Mouse (Mus musculus) thymus, postnatal 10 days (tissue): Measurements from ENCODE around the gene Commd7.
"Not testable (repeated sequence)": the region's sequence is repeated elsewhere in the genome, so short reads cannot be mapped to it uniquely, and the experiment has no call there.

Experiments used
- DNase-seq, 2 experiments: peaks; one replicate each; pipeline ENCODE4 v3.0.0; 2021; ENCODE audit warnings: low spot score in 2 of 2

Commd7 gene

GRCm38 (mm10) chr2:153631976-153632870 is at the start of gene Commd7:
TSS of gene Commd7 (minus strand) at chr2:153632781.
- peak; percentile 56 to 88 for DNase-seq

GRCm38 (mm10) chr2:153679959-153680358 is 47.4 kb upstream of the Commd7 start:
- DNase-seq: no peak

DNA sequence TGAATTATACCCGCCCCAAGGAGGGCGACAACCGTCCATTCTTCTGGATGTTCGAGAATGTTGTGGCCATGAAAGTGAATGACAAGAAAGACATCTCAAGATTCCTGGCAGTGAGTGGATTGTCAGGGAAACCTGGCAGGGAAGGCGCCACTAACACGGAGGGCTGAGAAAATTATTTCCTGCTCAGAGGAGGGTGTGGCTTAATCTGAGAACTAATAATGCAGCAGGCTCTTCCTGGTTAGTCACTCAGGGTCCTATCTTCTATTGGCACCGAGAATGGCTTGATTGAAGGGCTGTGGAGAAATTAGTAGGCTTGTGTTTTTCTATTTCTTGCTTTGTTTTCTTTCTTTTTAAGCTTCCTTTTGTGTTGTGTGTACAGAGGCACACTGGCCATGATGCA is 45.0 kb upstream of the Commd7 start:
- no peak for DNase-seq

DNA sequence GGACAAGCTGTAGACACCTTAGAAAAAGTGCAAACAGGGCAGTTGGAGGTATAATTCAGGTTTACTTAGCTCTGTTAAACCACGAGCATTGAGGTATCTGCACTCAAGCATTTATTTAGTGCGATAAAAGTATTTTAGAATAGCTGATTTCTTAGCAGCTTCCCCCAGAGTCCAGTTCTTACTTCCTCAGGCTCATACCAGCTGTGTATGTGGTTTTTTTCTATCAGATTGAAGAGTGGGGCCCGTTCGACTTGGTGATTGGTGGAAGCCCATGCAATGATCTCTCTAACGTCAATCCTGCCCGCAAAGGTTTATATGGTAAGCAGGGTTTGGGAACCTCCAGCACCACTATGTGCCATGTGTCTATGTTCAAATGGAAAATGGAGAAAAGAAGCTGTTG is 44.4 kb upstream of the Commd7 start:
- no peak for DNase-seq

DNA sequence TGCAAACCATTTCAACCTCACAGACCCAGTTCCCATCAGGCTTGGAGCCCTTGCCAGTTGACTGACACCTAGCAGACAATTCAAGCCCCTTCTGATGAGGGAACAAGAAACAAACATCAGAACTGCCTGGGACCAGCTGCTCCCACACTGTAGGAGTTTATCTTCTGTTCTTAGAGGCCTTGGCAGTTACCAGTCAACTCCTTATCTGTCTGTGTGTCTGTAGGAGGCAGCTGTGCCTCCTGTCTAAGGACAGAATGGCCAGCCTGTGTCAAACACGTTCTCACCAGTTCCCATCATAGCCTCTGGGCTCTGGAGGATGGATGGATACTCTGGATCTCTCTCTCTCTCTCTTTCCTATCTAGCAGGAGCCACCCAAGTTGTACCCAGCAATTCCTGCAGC is 42.8 kb upstream of the Commd7 start:
- DNase-seq: not testable (repeated sequence)

GRCm38 (mm10) chr2:153672619-153673018 is 40.0 kb upstream of the Commd7 start:
- DNase-seq: no peak

GRCm38 (mm10) chr2:153670111-153670510 is 37.5 kb upstream of the Commd7 start:
- no peak for DNase-seq

DNA sequence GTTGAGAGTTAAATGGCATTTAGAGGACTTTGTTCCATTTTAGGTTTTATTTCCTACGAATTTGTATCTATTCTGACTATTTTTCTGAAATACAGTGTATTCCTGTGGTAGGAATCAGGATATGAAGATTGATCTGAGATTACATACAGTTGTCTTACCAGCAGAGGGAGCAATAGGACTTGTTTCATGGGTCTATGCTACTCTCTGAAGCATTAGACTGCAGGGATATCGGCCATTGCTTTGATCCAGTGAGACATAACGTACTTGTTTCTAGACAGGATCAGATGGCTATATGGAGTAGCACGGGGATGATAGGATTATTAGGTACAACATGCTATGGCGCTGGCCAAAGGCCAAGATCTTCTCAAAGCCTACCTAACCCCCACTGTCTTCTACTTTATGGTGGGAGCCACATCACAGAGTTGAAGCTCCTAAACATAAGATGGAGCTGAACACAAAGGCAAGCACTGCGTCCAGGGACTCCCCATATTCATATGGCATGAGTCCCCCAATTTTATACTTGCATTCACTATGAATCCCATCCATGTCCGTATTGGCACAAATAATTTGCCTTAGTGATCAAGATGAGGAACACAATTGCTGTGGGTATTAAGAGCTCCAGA is 36.3 kb upstream of the Commd7 start:
- peak in 1 of 2 experiments; percentile 59 for DNase-seq

GRCm38 (mm10) chr2:153665401-153665800 is 32.8 kb upstream of the Commd7 start:
- no peak for DNase-seq

DNA sequence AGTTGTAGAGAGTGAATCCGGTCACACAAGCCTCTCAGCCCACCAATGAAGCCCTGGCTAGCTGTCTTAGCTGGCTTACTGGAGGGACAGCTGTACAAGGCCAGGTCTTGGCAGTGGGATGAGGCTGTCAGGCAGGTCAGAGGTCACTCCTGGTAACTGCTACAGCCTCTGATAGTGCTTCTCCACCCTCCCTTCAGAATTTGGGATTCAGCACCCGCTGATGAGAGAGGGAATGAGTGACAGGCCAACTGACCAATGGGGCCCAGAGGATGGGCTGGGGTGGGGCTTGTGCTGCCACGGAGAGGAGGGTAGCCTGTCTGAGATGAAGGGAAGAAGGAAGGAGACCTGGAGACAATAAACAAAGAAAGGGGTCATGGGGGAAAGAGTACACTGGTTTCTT is 28.0 kb upstream of the Commd7 start:
- DNase-seq: no peak

DNA sequence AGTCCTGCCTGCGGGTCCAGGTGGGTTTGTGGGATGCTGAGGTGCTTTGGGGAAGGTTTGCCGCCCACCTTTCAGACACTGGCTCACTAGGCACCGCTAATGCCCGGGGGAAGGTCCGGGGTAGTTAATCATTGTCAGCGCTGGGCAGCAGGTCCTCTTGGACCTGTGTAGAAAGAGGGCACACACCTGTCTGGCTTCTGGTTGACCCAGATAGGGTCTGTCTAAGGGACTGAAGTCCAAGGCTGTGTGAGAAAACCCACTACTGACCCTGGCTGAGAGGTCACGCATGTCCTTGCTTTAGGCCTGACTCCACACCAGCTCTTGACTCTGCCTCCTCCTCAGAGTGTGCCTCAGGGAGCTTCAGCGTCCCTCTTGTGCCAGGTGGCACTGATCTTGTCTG is 25.1 kb upstream of the Commd7 start:
- not testable (repeated sequence) for DNase-seq

DNA sequence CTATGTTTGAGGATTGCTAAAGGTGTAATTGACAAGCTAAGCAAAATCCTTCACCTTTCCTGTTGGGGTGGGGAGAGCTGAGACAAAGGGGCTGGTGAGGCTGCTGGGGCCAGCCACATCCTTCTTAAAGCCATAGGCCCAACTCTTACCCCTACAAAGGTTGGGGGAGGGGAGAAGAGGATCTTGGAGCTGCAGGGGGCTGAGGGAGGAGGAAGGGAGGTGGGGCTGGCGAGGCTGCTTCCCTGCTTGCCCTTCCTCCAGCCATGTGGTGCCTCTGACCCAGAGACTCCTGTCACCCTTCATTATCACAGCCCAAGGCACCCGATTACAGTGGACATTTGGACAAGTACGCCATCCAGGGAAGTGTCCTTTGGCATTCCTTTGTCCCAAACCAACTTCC is 19.1 kb upstream of the Commd7 start:
- DNase-seq: no peak

DNA sequence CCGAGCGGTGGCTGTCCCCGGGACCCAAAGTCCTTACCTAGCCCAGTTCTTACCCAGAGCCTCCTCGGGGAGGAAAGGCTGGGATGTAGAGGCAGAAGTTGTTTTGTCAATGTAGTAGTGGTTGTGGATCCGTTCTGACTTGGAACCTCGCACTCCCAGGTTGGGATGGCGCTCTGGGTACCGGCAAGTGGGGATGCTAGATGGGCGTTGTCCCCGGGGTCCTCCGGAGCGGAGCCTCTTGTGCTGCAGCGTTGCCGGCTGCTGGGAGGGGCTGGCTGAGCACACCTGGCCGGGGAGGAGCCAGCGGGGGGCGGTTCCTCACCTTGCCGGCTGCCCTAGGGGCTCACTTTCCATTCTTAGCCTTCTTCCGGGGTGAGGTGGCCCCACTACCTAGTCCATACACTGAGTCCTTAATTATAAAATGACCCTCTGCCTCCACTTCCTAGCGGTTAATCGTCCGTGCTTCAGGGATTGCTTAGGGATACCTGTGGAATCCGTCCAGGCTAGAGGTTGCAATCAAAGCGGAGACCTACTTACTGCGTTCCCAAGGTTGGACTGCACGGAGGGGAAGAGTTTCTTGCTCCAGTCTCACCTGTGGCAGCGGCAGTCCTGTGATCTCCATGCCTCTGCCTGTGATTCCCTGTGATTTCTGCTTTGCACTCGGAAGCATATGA is 17.6 kb upstream of the Commd7 start:
- peak; percentile 23 to 39 for DNase-seq

DNA sequence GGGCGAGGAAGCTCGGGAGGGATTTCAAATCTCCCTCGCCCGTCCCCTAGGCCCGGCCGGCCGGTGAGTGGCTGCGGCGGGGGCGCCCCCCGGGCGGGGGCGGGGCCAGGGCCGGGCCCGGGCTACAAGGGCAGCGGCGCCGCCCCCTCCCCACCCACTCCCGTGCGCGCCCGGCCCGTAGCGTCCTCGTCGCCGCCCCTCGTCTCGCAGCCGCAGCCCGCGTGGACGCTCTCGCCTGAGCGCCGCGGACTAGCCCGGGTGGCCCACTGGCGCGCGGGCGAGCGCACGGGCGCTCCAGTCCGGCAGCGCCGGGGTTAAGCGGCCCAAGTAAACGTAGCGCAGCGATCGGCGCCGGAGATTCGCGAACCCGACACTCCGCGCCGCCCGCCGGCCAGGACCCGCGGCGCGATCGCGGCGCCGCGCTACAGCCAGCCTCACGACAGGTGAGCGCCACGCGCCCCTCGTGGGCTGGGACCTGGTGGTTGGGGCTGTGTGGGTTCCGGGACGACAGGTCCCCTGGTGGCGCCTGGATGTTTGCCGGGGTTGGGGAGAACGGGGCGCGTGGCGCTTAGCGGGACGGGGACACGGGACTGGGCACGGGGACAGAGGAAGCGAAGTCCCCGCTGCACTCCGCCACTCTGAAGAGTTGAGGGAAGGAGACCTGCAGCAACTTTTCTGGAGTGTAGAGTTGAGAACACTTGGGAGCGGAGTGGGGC is 16.9 kb upstream of the Commd7 start, which contains the start of gene Dnmt3b:
Dnmt3b (plus strand) TSS at position 153 of the 716 bp plus-strand sequence.
- DNase-seq: peak; percentile 32 to 39

- DNase-seq: peak in 1 of 2 experiments; percentile 6
Observed at GRCm38 (mm10) chr2:153648773-153649297, 16.3 kb upstream of the Commd7 start.

DNA sequence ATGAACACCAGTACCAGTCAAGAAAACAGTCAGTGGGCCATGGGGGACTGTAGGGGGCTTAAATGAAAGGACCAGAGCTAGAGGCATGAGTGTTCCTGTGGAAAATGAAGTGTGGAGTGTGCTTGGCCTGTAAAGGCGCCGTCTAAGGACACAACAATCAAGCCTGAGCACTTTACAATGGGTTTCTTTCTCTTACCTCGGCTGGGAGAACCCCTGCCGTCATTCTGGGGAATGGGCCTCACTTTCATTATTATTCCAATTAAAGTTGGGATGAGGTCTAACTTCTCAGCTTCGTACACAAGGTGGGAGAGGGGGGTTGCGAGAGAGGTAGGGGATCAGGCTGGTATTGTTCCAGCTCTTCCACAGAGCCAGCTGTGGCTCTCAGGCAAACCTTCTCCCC is 10.4 kb upstream of the Commd7 start:
- no peak for DNase-seq

GRCm38 (mm10) chr2:153642496-153642895 is 9.9 kb upstream of the Commd7 start:
- no peak for DNase-seq

GRCm38 (mm10) chr2:153638977-153639680 is 6.5 kb upstream of the Commd7 start:
- no peak for DNase-seq

GRCm38 (mm10) chr2:153633259-153633658 is 678 bp upstream of the Commd7 start:
- no peak for DNase-seq

- DNase-seq: no peak
Observed at GRCm38 (mm10) chr2:153632871-153633226, 268 bp upstream of the Commd7 start.

DNA sequence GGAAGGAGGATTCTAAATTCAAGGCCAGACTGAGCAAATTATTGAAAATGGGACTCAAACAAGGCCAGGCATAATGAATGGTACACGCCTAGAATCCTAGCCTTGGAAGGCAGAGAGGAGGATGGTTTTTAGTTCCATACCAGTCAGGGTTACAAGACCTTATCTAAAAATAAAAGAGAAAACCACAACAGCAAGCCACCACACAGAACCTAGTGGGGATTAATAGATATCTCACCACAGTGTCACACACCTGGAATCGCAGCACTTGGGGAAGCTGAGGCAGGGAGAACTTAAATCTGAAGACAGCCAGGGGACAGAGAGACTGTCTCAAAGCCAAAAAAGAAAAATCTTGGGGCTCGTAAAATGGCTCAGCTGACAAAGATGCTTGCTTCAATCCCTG is 1.6 kb downstream of the Commd7 start:
- DNase-seq: no peak
